Comparison of ENCODE assay signal across 22 mouse cellular contexts in genomic region chr2:6330756-6331155, GRCm38 (mm10). TPM values are rescaled to one million over a fixed set of nuclear protein-coding genes. Genes with fewer than 3 reads are reported as not detected.
DNase-seq lines count a peak whose midpoint lies in the region; ATAC-seq and TF ChIP-seq lines count a peak whose summit lies in the region.
"Had no signal": no experiment of that assay in that cellular context is flagged by ENCODE, and none has a peak within 500 bp of the region (broad histone marks: within the 10 kb centered on the region; RNA-seq: fewer than 3 reads in every experiment).

No protein-coding gene starts in this region.

- TF ChIP-seq EP300 in liver, postnatal 0 days (IDR thresholded peaks at IDR 0.05; ENCODE audit: low read depth): no peak

- H3K36me3 ChIP-seq in spleen, adult 2 months (ENCODE audit: control insufficient read depth, insufficient read depth, low read length): no peaks in the 10 kb centered on the region
- no peaks in the 10 kb centered on the region for H3K36me3 ChIP-seq in liver, postnatal 0 days (replicated peaks; ENCODE audit: insufficient read depth, low read length)
- H3K36me3 ChIP-seq in splenic B cell, adult 2 months (ENCODE audit: control insufficient read depth, insufficient read depth, low read length, poor library complexity, severe bottlenecking): no peaks in the 10 kb centered on the region
- H3K36me3 ChIP-seq: heart, embryonic 10.5 days; midbrain, embryonic 15.5 days; neural tube, embryonic 15.5 days had no signal

- H3K27ac ChIP-seq in spleen, adult 2 months (ENCODE audit: insufficient read depth, low read length): peak overlapping the region; percentile 40; the same call in 1 of the 2 replicates
- peak overlapping the region; percentile 34 for H3K27ac ChIP-seq in liver, postnatal 0 days (ENCODE audit: low read depth)
- H3K27ac ChIP-seq: heart, embryonic 10.5 days; hindbrain, embryonic 14.5 days; kidney, postnatal 0 days; midbrain, embryonic 15.5 days had no signal

- no peak overlapping the region for H3K9ac ChIP-seq in liver, postnatal 0 days (replicated peaks)
- H3K9ac ChIP-seq: hindbrain, embryonic 14.5 days; midbrain, embryonic 15.5 days; neural tube, embryonic 15.5 days had no signal

- no peaks in the 10 kb centered on the region for H3K27me3 ChIP-seq in spleen, adult 2 months (ENCODE audit: control insufficient read depth, insufficient read depth, low read length)
- H3K27me3 ChIP-seq in liver, postnatal 0 days (ENCODE audit: insufficient read depth, low read length): no peaks in the 10 kb centered on the region
- H3K27me3 ChIP-seq in splenic B cell, adult 2 months (ENCODE audit: control insufficient read depth, insufficient read depth, low read length, poor library complexity, severe bottlenecking): no peaks in the 10 kb centered on the region
- H3K27me3 ChIP-seq: megakaryocyte, embryonic 14.5 days; midbrain, embryonic 15.5 days; neural tube, embryonic 15.5 days had no signal

- ATAC-seq in granulocyte monocyte progenitor cell, adult 5-6 weeks (replicated peaks; ENCODE audit: poor library complexity, severe bottlenecking): peak; percentile 49
- no peak for ATAC-seq in liver, postnatal 0 days
- ATAC-seq: lung, postnatal 0 days; midbrain, embryonic 15.5 days had no signal

- peaks cover 22% of the 10 kb centered on the region for H3K4me1 ChIP-seq in spleen, adult 2 months (ENCODE audit: control insufficient read depth, insufficient read depth, insufficient read length)
- H3K4me1 ChIP-seq in liver, postnatal 0 days (ENCODE audit: insufficient read depth): peaks cover 49% of the 10 kb centered on the region

- H3K4me3 ChIP-seq in spleen, adult 2 months (ENCODE audit: extremely low read depth, insufficient read depth, insufficient read length): no peak overlapping the region
- H3K4me3 ChIP-seq in liver, postnatal 0 days (ENCODE audit: low read depth, low read length): no peak overlapping the region
- H3K4me3 ChIP-seq: heart, embryonic 10.5 days; megakaryocyte, embryonic 14.5 days; midbrain, embryonic 15.5 days; neural tube, embryonic 15.5 days had no signal

- no peaks in the 10 kb centered on the region for H3K9me3 ChIP-seq in liver, postnatal 0 days (ENCODE audit: low read length)
- H3K9me3 ChIP-seq: heart, embryonic 10.5 days; megakaryocyte, embryonic 14.5 days; midbrain, embryonic 15.5 days; neural tube, embryonic 15.5 days had no signal

- no peak for DNase-seq in spleen, adult 2 months (ENCODE audit: low read depth in 1 of 2, low spot score in 2 of 2)
- no peak for DNase-seq in spleen, postnatal 4 days (ENCODE audit: low spot score in 2 of 2)
- DNase-seq in liver, postnatal 0 days: no peak
- DNase-seq in splenic B cell, adult 2 months (ENCODE audit: low read depth, low spot score): peak; percentile 54
- DNase-seq in urinary bladder, adult 18-20 months (ENCODE audit: low spot score in 2 of 2): no peak
- DNase-seq in lung, postnatal 36 days: no peak
- no peak for DNase-seq in cerebellum, adult 18-20 months
- DNase-seq: adrenal gland, postnatal 25 days; cerebellum, adult 11-12 months; cerebellum, postnatal 36 days; gastrocnemius, postnatal 14 days; heart, postnatal 14 days; layer of hippocampus, postnatal 36 days; thymus, postnatal 14 days had no signal

- no peak for TF ChIP-seq POLR2A in spleen, adult 2 months (IDR thresholded peaks at IDR 0.05; ENCODE audit: low read depth, low read length)

- H3K4me2 ChIP-seq in liver, postnatal 0 days (ENCODE audit: low read depth, low read length): no peak overlapping the region
- H3K4me2 ChIP-seq: hindbrain, embryonic 14.5 days; midbrain, embryonic 15.5 days; neural tube, embryonic 15.5 days had no signal

- WGBS in spleen, adult 2 months: 53% methylated on average over 8 of the region's 8 CpGs
- WGBS in liver, postnatal 0 days (ENCODE audit: insufficient replicate concordance): 61% methylated on average over 8 of the region's 8 CpGs

- no peak for TF ChIP-seq CTCF in spleen, adult 2 months (IDR thresholded peaks at IDR 0.05; ENCODE audit: extremely low read depth, insufficient read depth, insufficient read length, insufficient replicate concordance)
- TF ChIP-seq CTCF in liver, postnatal 0 days (IDR thresholded peaks at IDR 0.05; ENCODE audit: low read depth): no peak

RNA-seq across cellular contexts. Expression of gene Usp6nl, which starts 8.3 kb away (rescaled TPM):
- polyA plus RNA-seq in spleen, adult 2 months (2012; rRNA removed): 6.8 and 6.9 TPM in 2 replicates
- 8.3 and 15.5 TPM in 2 replicates for total RNA-seq in granulocyte monocyte progenitor cell, adult 5-6 weeks (2014; fragmentation: Nextera tagmentation)
- total RNA-seq in granulocyte monocyte progenitor cell, adult 5-6 weeks (2017): 9.7 and 10.4 TPM in 2 replicates
- 4.6 and 5.1 TPM in 2 replicates for polyA plus RNA-seq in liver, postnatal 0 days (2015; fragmentation: Nextera tagmentation; extraction: Ambion mirVana)
